Comparison of ENCODE assay signal across 24 mouse cellular contexts in genomic region chr17:85929699-85930286, GRCm38 (mm10).
DNase-seq lines count a peak whose midpoint lies in the region; ATAC-seq lines count a peak whose summit lies in the region.
"Had no signal": no experiment of that assay in that cellular context is flagged by ENCODE, and none has a peak within 500 bp of the region (broad histone marks: within the 10 kb centered on the region; RNA-seq: fewer than 3 reads in every experiment).

No protein-coding gene starts in this region.

- peak overlapping the region; percentile 11; the same call in 1 of the 2 replicates for H3K27ac ChIP-seq in lung, embryonic 15.5 days
- H3K27ac ChIP-seq in limb, embryonic 10.5 days = peak overlapping the region; percentile 37
- peak overlapping the region; percentile 75; the same call in 1 of the 2 replicates for H3K27ac ChIP-seq in limb, embryonic 13.5 days
- no peak overlapping the region for H3K27ac ChIP-seq in forebrain, embryonic 16.5 days (ENCODE audit: low read length)
- H3K27ac ChIP-seq: forebrain, embryonic 15.5 days; gastrocnemius, adult 2 months; heart, embryonic 15.5 days; hindbrain, embryonic 10.5 days; hindbrain, embryonic 13.5 days had no signal

- no peak overlapping the region for H3K9ac ChIP-seq in lung, embryonic 15.5 days
- H3K9ac ChIP-seq in limb, embryonic 13.5 days = no peak overlapping the region
- H3K9ac ChIP-seq in forebrain, embryonic 16.5 days (replicated peaks; ENCODE audit: low read depth, low read length) = no peak overlapping the region
- H3K9ac ChIP-seq: forebrain, embryonic 15.5 days; heart, embryonic 12.5 days; heart, embryonic 15.5 days; hindbrain, embryonic 13.5 days had no signal

- H3K4me1 ChIP-seq in lung, embryonic 15.5 days = peaks cover 14% of the 10 kb centered on the region
- peaks cover 72% of the 10 kb centered on the region for H3K4me1 ChIP-seq in limb, embryonic 10.5 days
- H3K4me1 ChIP-seq in limb, embryonic 13.5 days = peaks cover 69% of the 10 kb centered on the region
- H3K4me1 ChIP-seq in forebrain, embryonic 16.5 days (replicated peaks; ENCODE audit: control insufficient read depth, insufficient read depth, low read length) = no peaks in the 10 kb centered on the region
- H3K4me1 ChIP-seq: forebrain, embryonic 15.5 days; heart, embryonic 12.5 days; heart, embryonic 15.5 days had no signal

- H3K4me2 ChIP-seq in lung, embryonic 15.5 days = no peak overlapping the region
- no peak overlapping the region for H3K4me2 ChIP-seq in limb, embryonic 13.5 days (replicated peaks)
- no peak overlapping the region for H3K4me2 ChIP-seq in forebrain, embryonic 16.5 days (ENCODE audit: low read length)
- H3K4me2 ChIP-seq: forebrain, embryonic 15.5 days; heart, embryonic 12.5 days; heart, embryonic 15.5 days; hindbrain, embryonic 13.5 days had no signal

- no peaks in the 10 kb centered on the region for H3K9me3 ChIP-seq in lung, embryonic 15.5 days
- no peaks in the 10 kb centered on the region for H3K9me3 ChIP-seq in limb, embryonic 10.5 days (replicated peaks)
- no peaks in the 10 kb centered on the region for H3K9me3 ChIP-seq in limb, embryonic 13.5 days
- H3K9me3 ChIP-seq in forebrain, embryonic 16.5 days (ENCODE audit: control insufficient read depth, low read length) = no peaks in the 10 kb centered on the region
- H3K9me3 ChIP-seq: forebrain, embryonic 15.5 days; heart, embryonic 12.5 days; heart, embryonic 15.5 days; hindbrain, embryonic 10.5 days; hindbrain, embryonic 13.5 days had no signal

- H3K27me3 ChIP-seq in lung, embryonic 15.5 days = no peaks in the 10 kb centered on the region
- H3K27me3 ChIP-seq in limb, embryonic 10.5 days (ENCODE audit: low read depth, poor library complexity, severe bottlenecking) = peaks cover 59% of the 10 kb centered on the region
- H3K27me3 ChIP-seq in limb, embryonic 13.5 days = peaks cover 54% of the 10 kb centered on the region
- no peaks in the 10 kb centered on the region for H3K27me3 ChIP-seq in forebrain, embryonic 16.5 days (replicated peaks; ENCODE audit: control insufficient read depth, insufficient read depth, low read length)
- H3K27me3 ChIP-seq: forebrain, embryonic 15.5 days; heart, embryonic 15.5 days had no signal

- WGBS in lung, embryonic 15.5 days = 35% methylated on average over 12 of the region's 12 CpGs
- WGBS in limb, embryonic 10.5 days = 40% methylated on average over 12 of the region's 12 CpGs
- WGBS in limb, embryonic 13.5 days = 28% methylated on average over 12 of the region's 12 CpGs
- 93% methylated on average over 12 of the region's 12 CpGs for WGBS in forebrain, embryonic 16.5 days

- no peak for DNase-seq in lung, postnatal 36 days
- DNase-seq in forelimb bud, embryonic 11.5 days (ENCODE audit: low read depth, low spot score) = peak; percentile 65
- DNase-seq in limb, embryonic 10.5 days (ENCODE audit: low spot score) = peak; percentile 67
- DNase-seq in gastrocnemius, postnatal 4 days (ENCODE audit: low spot score in 2 of 2) = no peak
- no peak for DNase-seq in spleen, postnatal 10 days (ENCODE audit: low spot score in 2 of 2)
- DNase-seq: adrenal gland, adult 8-10 months; adrenal gland, postnatal 25 days; cerebellum, adult 8-10 months; cerebellum, postnatal 14 days; gastrocnemius, adult 2 months; gastrocnemius, postnatal 14 days; heart, adult 18-20 months; heart, postnatal 36 days had no signal

- no peak overlapping the region for H3K4me3 ChIP-seq in lung, embryonic 15.5 days
- no peak overlapping the region for H3K4me3 ChIP-seq in limb, embryonic 10.5 days
- H3K4me3 ChIP-seq in limb, embryonic 13.5 days = no peak overlapping the region
- H3K4me3 ChIP-seq in forebrain, embryonic 16.5 days (replicated peaks; ENCODE audit: low read length) = no peak overlapping the region
- H3K4me3 ChIP-seq: forebrain, embryonic 15.5 days; gastrocnemius, adult 2 months; heart, embryonic 12.5 days; heart, embryonic 15.5 days; hindbrain, embryonic 10.5 days; hindbrain, embryonic 13.5 days had no signal

- peak; percentile 53; the same call in 1 of the 2 replicates for ATAC-seq in lung, embryonic 15.5 days (ENCODE audit: borderline replicate concordance, extremely low read depth, low FRiP score, low TSS enrichment)
- ATAC-seq in limb, embryonic 13.5 days (ENCODE audit: low FRiP score, low read depth) = no peak
- no peak for ATAC-seq in forebrain, embryonic 16.5 days
- ATAC-seq: activated CD4-positive, CD25-positive, alpha-beta regulatory T cell, adult 4 months; CD4-positive, CD25-positive, alpha-beta regulatory T cell, adult 4 months; forebrain, embryonic 15.5 days; hindbrain, embryonic 16.5 days had no signal

- no peaks in the 10 kb centered on the region for H3K36me3 ChIP-seq in lung, embryonic 15.5 days
- H3K36me3 ChIP-seq in limb, embryonic 10.5 days = no peaks in the 10 kb centered on the region
- no peaks in the 10 kb centered on the region for H3K36me3 ChIP-seq in limb, embryonic 13.5 days
- no peaks in the 10 kb centered on the region for H3K36me3 ChIP-seq in forebrain, embryonic 16.5 days (ENCODE audit: control insufficient read depth, insufficient read depth)
- H3K36me3 ChIP-seq: forebrain, embryonic 15.5 days; heart, embryonic 12.5 days; heart, embryonic 15.5 days; hindbrain, embryonic 10.5 days; hindbrain, embryonic 13.5 days had no signal

Comparison
In these comparisons a context has a peak if more than half of its experiments do, and no peak if none do; other contexts are left out.
1. DNase-seq: peak in forelimb bud, embryonic 11.5 days (single experiment) and limb, embryonic 10.5 days (single experiment); none in lung, postnatal 36 days (single experiment), gastrocnemius, postnatal 4 days (0 of 2) and spleen, postnatal 10 days (0 of 2).